Mouse (Mus musculus) erythroblast, adult 5-6 weeks (primary cell): Measurements from ENCODE around the gene Sun3. TPM values are rescaled to one million over a fixed set of nuclear protein-coding genes. Genes with fewer than 3 reads are reported as not detected.
A peak's percentile ranks its signal among the peaks of the same experiment; 100 is the strongest.

Experiments used
- ATAC-seq: replicated peaks from 2 replicates; pipeline ENCODE4 v1.8.0; 2016; ENCODE audit warnings: moderate number of reproducible peaks, mild to moderate bottlenecking, moderate TSS enrichment, inconsistent platforms; ENCODE audit not compliant: poor library complexity, low FRiP score, severe bottlenecking
- total RNA-seq, 2 experiments: library from RNA; stranded (forward) in 1 of 2; stranded (reverse) in 1 of 2; fragments of 150-400 nt in 1 of 2; fragments of 200-764, 138-1000 nt in 1 of 2; gene quantifications; 2 replicates each; pipeline versions ENCODE4 v1.2.3 to v1.2.4; 2015 to 2017; ENCODE audit warnings: low replicate concordance in 2 of 2

Sun3 gene
- total RNA-seq (2015; ENCODE audit: low replicate concordance) (not detected in 2 replicates), total RNA-seq (2017; ENCODE audit: low replicate concordance) (not detected in 2 replicates)

GRCm38 (mm10) chr11:9048703-9049060 is at the start of gene Sun3:
Gene Sun3, minus strand, starts transcription at chr11:9048991.
- ATAC-seq, result no peak

GRCm38 (mm10) chr11:9076444-9076843 is 27.7 kb upstream of the Sun3 start:
- ATAC-seq, result no peak

GRCm38 (mm10) chr11:9060484-9060883 is 11.7 kb upstream of the Sun3 start:
- ATAC-seq, result no peak

- no peak for ATAC-seq
Observed at GRCm38 (mm10) chr11:9060029-9060428, 11.2 kb upstream of the Sun3 start.

- ATAC-seq, result no peak
Observed at GRCm38 (mm10) chr11:9057711-9058110, 8.9 kb upstream of the Sun3 start.

GRCm38 (mm10) chr11:9056937-9057336 is 8.1 kb upstream of the Sun3 start:
- no peak for ATAC-seq

- no peak for ATAC-seq
Observed at GRCm38 (mm10) chr11:9051895-9052294, 3.1 kb upstream of the Sun3 start.

- ATAC-seq, result no peak
Observed at GRCm38 (mm10) chr11:9050241-9050640, 1.4 kb upstream of the Sun3 start.

GRCm38 (mm10) chr11:9048011-9048702 is 634 bp downstream of the Sun3 start, which contains the start of gene Gm11992:
Gene Gm11992, plus strand, starts transcription at chr11:9048594.
- peak; percentile 52 for ATAC-seq

GRCm38 (mm10) chr11:9047044-9047443 is 1.7 kb downstream of the Sun3 start:
- ATAC-seq, result no peak

- ATAC-seq, result no peak
Observed at GRCm38 (mm10) chr11:9046546-9046945, 2.2 kb downstream of the Sun3 start.

- ATAC-seq, result no peak
Observed at GRCm38 (mm10) chr11:9031530-9031929, 17.3 kb downstream of the Sun3 start.

GRCm38 (mm10) chr11:9025211-9025610 is 23.6 kb downstream of the Sun3 start:
- no peak for ATAC-seq

GRCm38 (mm10) chr11:9024782-9025181 is 24.0 kb downstream of the Sun3 start:
- ATAC-seq, result no peak

- ATAC-seq, result no peak
Observed at GRCm38 (mm10) chr11:9020207-9020606, 28.6 kb downstream of the Sun3 start.

GRCm38 (mm10) chr11:9018491-9019267 is 30.1 kb downstream of the Sun3 start:
- ATAC-seq, result no peak

- ATAC-seq, result no peak
Observed at GRCm38 (mm10) chr11:9014740-9015139, 34.1 kb downstream of the Sun3 start.

- peak; percentile 20; the same call in 1 of the 2 replicates for ATAC-seq
Observed at GRCm38 (mm10) chr11:9011348-9011747, 37.4 kb downstream of the Sun3 start.

- ATAC-seq, result peak; percentile 99
Observed at GRCm38 (mm10) chr11:9010853-9011339, 37.9 kb downstream of the Sun3 start, which contains the start of gene Hus1. Gene Hus1, minus strand, starts transcription at chr11:9011191.

- ATAC-seq, result peak; percentile 66
Observed at GRCm38 (mm10) chr11:9010416-9010815, 38.4 kb downstream of the Sun3 start.

- ATAC-seq, result no peak
Observed at GRCm38 (mm10) chr11:9008761-9009160, 40.0 kb downstream of the Sun3 start.
